Mouse (Mus musculus) heart, postnatal 0 days (tissue): ENCODE results near the gene Tada1. TPM values are rescaled to one million over a fixed set of nuclear protein-coding genes. Genes with fewer than 3 reads are reported as not detected.

Experiments
- ATAC-seq: fragments of 200-750 bp; cut with Nextera tagmentation; 2 replicates; pipeline ENCODE4 v1.8.0; 2017; ENCODE audit warnings: low read depth, moderate number of reproducible peaks, moderate library complexity; ENCODE audit not compliant: insufficient read depth
- DNase-seq: peaks from one replicate; pipeline ENCODE4 v3.0.0-alpha.2; 2016; ENCODE audit warnings: low spot score
- H3K27ac ChIP-seq: fragments of 300-500 bp; sonication (generic); 2 replicates; pipeline ENCODE4 v1.5.1; 2014; ENCODE audit warnings: low read depth, mild to moderate bottlenecking
- H3K27me3 ChIP-seq: fragments of 300-500 bp; sonication (generic); 2 replicates; pipeline ENCODE4 v1.6.1; 2014; ENCODE audit warnings: low read length, mixed read lengths; ENCODE audit not compliant: control insufficient read depth, insufficient read depth
- H3K36me3 ChIP-seq: fragments of 300-500 bp; sonication (generic); replicated peaks from 2 replicates; pipeline ENCODE4 v1.6.1; 2014; ENCODE audit warnings: low read length, mixed read lengths; ENCODE audit not compliant: control insufficient read depth, insufficient read depth
- H3K4me1 ChIP-seq: fragments of 300-500 bp; sonication (generic); 2 replicates; pipeline ENCODE4 v1.6.1; 2014; ENCODE audit warnings: antibody characterized with exemption; ENCODE audit not compliant: control insufficient read depth, insufficient read depth
- H3K4me2 ChIP-seq: fragments of 300-500 bp; sonication (generic); 2 replicates; pipeline ENCODE4 v1.6.1; 2014; ENCODE audit warnings: low read depth, mild to moderate bottlenecking, low read length, moderate library complexity
- H3K4me3 ChIP-seq: fragments of 300-500 bp; sonication (generic); 2 replicates; pipeline ENCODE4 v1.5.1; 2014; ENCODE audit warnings: low read depth, low read length
- H3K9ac ChIP-seq: fragments of 300-500 bp; sonication (generic); replicated peaks from 2 replicates; pipeline ENCODE4 v1.6.1; 2014; ENCODE audit warnings: low read depth, low read length, mixed read lengths
- H3K9me3 ChIP-seq: fragments of 300-500 bp; sonication (generic); replicated peaks from 2 replicates; pipeline ENCODE4 v1.6.1; 2016; ENCODE audit warnings: low read length; ENCODE audit not compliant: control insufficient read depth
- CTCF ChIP-seq: IDR thresholded peaks from 2 replicates; pipeline ENCODE4 v1.5.1; 2016; ENCODE audit warnings: antibody characterized with exemption, control low read depth, low read depth
- EP300 ChIP-seq: IDR thresholded peaks from 2 replicates; pipeline ENCODE4 v1.6.1; 2016; ENCODE audit warnings: antibody characterized with exemption, low read depth
- WGBS: fragments of 180-500 bp; shearing (Covaris S2); extraction: QIAGEN DNeasy Blood & Tissue Kit; methylation state at CpG from one replicate; pipeline ENCODE4 v1.1.7; 2014; 5-methylcytosine and 5-hydroxymethylcytosine counted together
- polyA plus RNA-seq: library from polyadenylated mRNA; unstranded; fragments of >200 nt; fragmentation: Nextera tagmentation; extraction: Ambion mirVana; gene quantifications from 2 replicates; pipeline ENCODE4 v1.2.1, GENCODE M21; 2015
- total RNA-seq: library from RNA; depleted of rRNA; stranded (reverse); fragments of >200 nt; gene quantifications from 2 replicates; pipeline ENCODE4 v1.2.3, GENCODE M21; 2014; ENCODE audit warnings: low replicate concordance

Tada1 gene
- total and polyA plus RNA-seq, 2 experiments from 2014 or later: 22.1 to 26.3 TPM

DNA sequence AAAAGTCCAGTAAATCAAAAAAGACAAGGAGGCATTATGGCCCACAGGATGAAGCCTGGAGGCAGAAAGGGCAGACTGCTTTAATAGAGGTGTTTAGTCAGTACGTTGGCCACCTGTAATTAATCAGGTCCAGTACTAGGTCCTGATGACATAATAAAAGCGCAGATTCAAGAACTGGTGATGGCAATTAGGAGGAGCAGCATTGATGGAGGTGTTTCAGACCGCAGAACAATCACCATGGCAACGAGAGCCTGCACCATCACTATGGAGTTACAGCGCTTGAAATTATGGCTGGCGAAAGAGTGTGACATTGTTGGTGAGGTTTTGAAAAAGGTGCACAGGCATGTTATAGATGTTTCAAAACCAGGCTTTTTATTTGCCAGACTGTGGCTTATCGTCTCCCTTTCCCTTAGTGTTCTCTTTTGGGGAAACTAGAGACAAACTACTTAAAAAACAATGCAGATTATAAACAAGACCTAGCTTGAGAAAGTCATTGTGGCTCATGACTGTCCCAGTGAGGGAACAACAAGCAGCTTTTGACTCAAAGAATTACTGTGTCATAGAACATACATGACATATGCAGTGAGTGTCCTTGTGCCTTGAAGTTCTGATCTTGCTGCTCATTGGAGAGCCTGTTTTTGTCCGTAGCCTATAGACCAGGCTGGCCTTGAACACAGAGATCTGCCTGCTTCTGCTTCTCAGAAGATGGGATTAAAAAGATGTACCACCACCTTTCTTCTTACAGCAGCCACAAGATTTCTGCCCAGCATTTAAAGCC, 34.4 kb upstream of the Tada1 start:
- no peak overlapping the region for H3K4me3 ChIP-seq
- H3K9me3 ChIP-seq: no peaks in the 10 kb centered on the region
- no peak overlapping the region for H3K9ac ChIP-seq
- no peak overlapping the region for H3K27ac ChIP-seq
- H3K36me3 ChIP-seq: no peaks in the 10 kb centered on the region
- TF ChIP-seq EP300 (no peak), CTCF (no peak)
- no peak for ATAC-seq
- H3K4me2 ChIP-seq: no peak overlapping the region
- no peak for DNase-seq
- no peaks in the 10 kb centered on the region for H3K4me1 ChIP-seq
- H3K27me3 ChIP-seq: no peaks in the 10 kb centered on the region
- WGBS: 86% methylated on average over 8 of the region's 8 CpGs

DNA sequence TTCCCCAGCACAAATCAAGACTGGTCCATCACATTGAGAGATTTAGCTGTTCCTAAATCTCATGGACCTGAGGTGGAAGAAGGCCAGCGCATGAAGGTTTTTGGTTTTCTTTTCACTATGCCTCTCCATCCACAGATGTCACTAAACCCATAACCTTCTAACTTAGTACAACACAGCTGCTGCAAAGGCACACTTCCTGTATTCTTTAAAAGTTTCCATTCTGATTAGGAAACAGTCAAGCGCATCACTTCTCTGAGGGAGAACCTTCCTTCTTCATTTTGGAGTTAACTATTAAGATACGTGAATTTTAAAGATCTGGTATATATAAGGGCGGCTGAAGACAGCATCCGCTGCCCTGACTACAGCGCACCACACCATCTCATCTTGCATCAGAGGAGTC, 33.3 kb upstream of the Tada1 start:
- Histone ChIP-seq H3K9ac (no peak overlapping the region), H3K4me1 (no peaks in the 10 kb centered on the region), H3K27me3 (no peaks in the 10 kb centered on the region), H3K4me2 (no peak overlapping the region), H3K9me3 (no peaks in the 10 kb centered on the region), H3K36me3 (no peaks in the 10 kb centered on the region), H3K4me3 (no peak overlapping the region), H3K27ac (no peak overlapping the region)
- TF ChIP-seq EP300 (no peak), CTCF (no peak)
- WGBS: 86% methylated on average over 6 of the region's 6 CpGs
- no peak for ATAC-seq
- no peak for DNase-seq

DNA sequence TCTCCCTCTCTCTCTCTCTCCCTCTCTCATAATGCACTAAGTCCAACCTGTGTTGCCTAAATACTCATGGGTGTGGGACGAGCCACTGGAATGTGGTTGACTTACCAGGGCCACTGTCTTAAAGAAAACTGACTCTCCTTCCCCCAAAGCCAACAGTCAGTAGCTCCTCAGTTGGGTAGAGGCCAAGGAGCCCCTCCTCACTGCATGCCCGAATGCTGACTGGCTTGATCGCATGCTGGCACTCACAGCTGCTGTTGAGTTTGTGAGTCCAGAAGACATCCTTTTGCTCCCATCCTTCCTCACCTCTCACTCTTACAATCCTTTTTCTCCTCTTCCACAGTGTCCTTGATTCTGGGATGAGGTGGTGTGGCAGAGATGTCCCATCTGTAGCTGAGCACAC, 32.0 kb upstream of the Tada1 start:
- 70% methylated on average over 3 of the region's 3 CpGs for WGBS
- H3K27ac ChIP-seq: no peak overlapping the region
- no peaks in the 10 kb centered on the region for H3K27me3 ChIP-seq
- DNase-seq (no peak), ATAC-seq (no peak)
- H3K4me2 ChIP-seq: no peak overlapping the region
- H3K4me3 ChIP-seq: no peak overlapping the region
- no peak overlapping the region for H3K9ac ChIP-seq
- H3K36me3 ChIP-seq: no peaks in the 10 kb centered on the region
- no peaks in the 10 kb centered on the region for H3K4me1 ChIP-seq
- no peaks in the 10 kb centered on the region for H3K9me3 ChIP-seq
- no peak for TF ChIP-seq CTCF
- TF ChIP-seq EP300: no peak

DNA sequence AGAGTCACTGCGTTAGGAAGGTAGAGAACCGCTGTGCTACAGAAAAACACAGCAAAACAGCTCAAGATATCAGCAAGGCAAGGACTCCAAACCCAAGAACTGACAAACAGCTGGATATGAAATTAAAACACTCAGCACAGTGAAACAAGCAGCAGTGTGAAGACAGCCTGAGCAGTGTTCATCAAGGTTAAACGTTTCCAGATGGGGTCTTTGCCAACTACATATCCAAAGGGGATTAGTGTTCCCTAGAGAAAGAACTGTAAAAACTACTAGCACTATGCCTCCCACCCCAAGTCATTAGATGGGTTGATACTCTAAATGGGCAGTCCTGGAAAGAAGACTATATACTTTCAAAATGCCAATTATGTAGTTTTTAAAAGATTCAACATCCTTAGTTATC, 29.6 kb upstream of the Tada1 start:
- H3K36me3 ChIP-seq: no peaks in the 10 kb centered on the region
- ATAC-seq (no peak), DNase-seq (no peak)
- H3K27ac ChIP-seq: no peak overlapping the region
- no peak for TF ChIP-seq CTCF
- no peak for TF ChIP-seq EP300
- no peaks in the 10 kb centered on the region for H3K4me1 ChIP-seq
- no peak overlapping the region for H3K4me2 ChIP-seq
- H3K9ac ChIP-seq: no peak overlapping the region
- H3K9me3 ChIP-seq: no peaks in the 10 kb centered on the region
- 70% methylated on average over 3 of the region's 3 CpGs for WGBS
- no peak overlapping the region for H3K4me3 ChIP-seq
- H3K27me3 ChIP-seq: no peaks in the 10 kb centered on the region

DNA sequence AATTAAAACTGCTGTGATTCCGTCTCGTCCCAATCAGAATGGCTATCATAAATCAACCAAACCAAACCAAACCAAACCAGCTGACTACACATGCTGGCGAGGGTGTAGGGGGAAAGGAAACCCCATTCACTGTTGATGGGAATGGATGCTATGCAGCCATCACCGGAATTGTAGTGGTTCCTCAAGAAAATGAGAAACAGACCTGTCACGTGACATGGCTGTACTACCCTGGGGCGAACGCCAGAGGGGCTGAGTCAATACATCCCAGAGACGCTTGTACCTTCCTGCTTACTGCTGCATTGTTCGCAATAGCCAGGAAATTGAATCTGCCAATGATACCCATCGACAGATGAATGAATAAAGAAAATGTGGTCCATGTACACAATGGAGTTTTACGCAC, 29.1 kb upstream of the Tada1 start:
- ATAC-seq (no peak), DNase-seq (no peak)
- H3K9ac ChIP-seq: no peak overlapping the region
- H3K9me3 ChIP-seq: no peaks in the 10 kb centered on the region
- no peaks in the 10 kb centered on the region for H3K27me3 ChIP-seq
- TF ChIP-seq CTCF: no peak
- no peak for TF ChIP-seq EP300
- no peak overlapping the region for H3K4me2 ChIP-seq
- no peaks in the 10 kb centered on the region for H3K36me3 ChIP-seq
- H3K4me3 ChIP-seq: no peak overlapping the region
- H3K4me1 ChIP-seq: no peaks in the 10 kb centered on the region
- 81% methylated on average over 11 of the region's 11 CpGs for WGBS
- H3K27ac ChIP-seq: no peak overlapping the region
